Mouse (Mus musculus) CD4-positive, CD25-positive, alpha-beta regulatory T cell, adult 9 weeks (primary cell): ENCODE data around the gene Fars2. TPM values are rescaled to one million over a fixed set of nuclear protein-coding genes. Genes with fewer than 3 reads are reported as not detected.

Source experiments
- polyA plus RNA-seq: library from polyadenylated mRNA; unstranded; fragments of 100-300 nt; shearing (Covaris generic); gene quantifications from one replicate; pipeline ENCODE4 v1.2.1, GENCODE M21; 2017

Gene Fars2
- polyA plus RNA-seq = 42.6 TPM

GRCm38 (mm10) chr13:36117143-36118014, at the start of gene Fars2, which contains the start of gene Lyrm4:
TSS of gene Fars2 (plus strand) at chr13:36117412.
TSS of gene Lyrm4 (minus strand) at chr13:36117526.

GRCm38 (mm10) chr13:36734731-36735571, 617.7 kb downstream of the Fars2 start, which contains the start of gene Nrn1:
TSS of gene Nrn1 (minus strand) at chr13:36735131.

Other genes starting within 250 kb of the Fars2 start
- 15.2 TPM for gene Rpp40, start 211.1 kb upstream of the Fars2 start, polyA plus RNA-seq
- not detected for gene Ppp1r3g, start 158.6 kb upstream of the Fars2 start, polyA plus RNA-seq
- 5.3 TPM for gene Lyrm4, start 114 bp downstream of the Fars2 start, polyA plus RNA-seq